Comparison of ENCODE assay signal across 22 mouse cellular contexts in genomic region chr17:56387612-56388011, GRCm38 (mm10).
DNase-seq lines count a peak whose midpoint lies in the region; ATAC-seq and TF ChIP-seq lines count a peak whose summit lies in the region.
"Had no signal": no experiment of that assay in that cellular context is flagged by ENCODE, and none has a peak within 500 bp of the region (broad histone marks: within the 10 kb centered on the region; RNA-seq: fewer than 3 reads in every experiment).

No protein-coding gene starts in this region.

- DNase-seq in layer of hippocampus, adult 2 months (ENCODE audit: low spot score in 2 of 2) = no peak
- no peak for DNase-seq in layer of hippocampus, adult 9-11 months
- peak; percentile 74 to 76 for DNase-seq in cerebellum, adult 18-20 months
- DNase-seq in cerebellum, postnatal 14 days = peak; percentile 74 to 84
- DNase-seq in lung, adult 2 months = no peak
- no peak for DNase-seq in adrenal gland, postnatal 10 days
- DNase-seq: adrenal gland, postnatal 25 days; gastrocnemius, postnatal 25 days; heart, adult 18-20 months; heart, postnatal 10 days; layer of hippocampus, postnatal 36 days; liver; thymus, adult 18-20 months; thymus, postnatal 36 days had no signal

- H3K4me3 ChIP-seq in hindbrain, embryonic 13.5 days = no peak overlapping the region
- no peak overlapping the region for H3K4me3 ChIP-seq in hindbrain, embryonic 12.5 days
- no peak overlapping the region for H3K4me3 ChIP-seq in layer of hippocampus, adult 2 months
- no peak overlapping the region for H3K4me3 ChIP-seq in lung, adult 2 months (replicated peaks; ENCODE audit: extremely low read depth, low read depth, low read length)
- H3K4me3 ChIP-seq: embryonic facial prominence, embryonic 12.5 days; heart, embryonic 12.5 days; hindbrain, embryonic 10.5 days; liver, embryonic 15.5 days had no signal

- peaks cover 18% of the 10 kb centered on the region for H3K4me1 ChIP-seq in hindbrain, embryonic 13.5 days (replicated peaks)
- peaks cover 7% of the 10 kb centered on the region; the same call in 1 of the 2 replicates for H3K4me1 ChIP-seq in hindbrain, embryonic 12.5 days
- H3K4me1 ChIP-seq in lung, adult 2 months (ENCODE audit: control insufficient read depth, insufficient read depth, low read length) = no peaks in the 10 kb centered on the region
- H3K4me1 ChIP-seq: embryonic facial prominence, embryonic 12.5 days; heart, embryonic 12.5 days had no signal

- peaks cover 95% of the 10 kb centered on the region for H3K36me3 ChIP-seq in hindbrain, embryonic 13.5 days
- H3K36me3 ChIP-seq in hindbrain, embryonic 12.5 days = peaks cover 92% of the 10 kb centered on the region

- 86% methylated on average over 6 of the region's 6 CpGs for WGBS in hindbrain, embryonic 13.5 days
- WGBS in hindbrain, embryonic 12.5 days = 94% methylated on average over 6 of the region's 6 CpGs
- 79% methylated on average over 6 of the region's 6 CpGs for WGBS in lung, adult 2 months

- ATAC-seq in hindbrain, embryonic 13.5 days (ENCODE audit: low FRiP score) = no peak
- no peak for ATAC-seq in hindbrain, embryonic 12.5 days (ENCODE audit: low FRiP score)
- ATAC-seq: intestine, postnatal 0 days had no signal

- 0 out of 2 replicates have a peak overlapping the region, but pooled peaks have one; percentile 13 for H3K27ac ChIP-seq in hindbrain, embryonic 13.5 days
- H3K27ac ChIP-seq in hindbrain, embryonic 12.5 days = no peak overlapping the region
- H3K27ac ChIP-seq in layer of hippocampus, adult 2 months = peak overlapping the region; percentile 14; the same call in 1 of the 2 replicates
- H3K27ac ChIP-seq: embryonic facial prominence, embryonic 12.5 days; hindbrain, embryonic 10.5 days; liver, embryonic 15.5 days had no signal

- TF ChIP-seq CTCF in layer of hippocampus, adult 2 months (conservative IDR thresholded peaks at IDR 0.05) = no peak
- TF ChIP-seq CTCF in lung, adult 2 months (IDR thresholded peaks at IDR 0.05; ENCODE audit: insufficient read depth, low read length) = no peak

- H3K4me2 ChIP-seq in hindbrain, embryonic 13.5 days = no peak overlapping the region
- H3K4me2 ChIP-seq in hindbrain, embryonic 12.5 days (replicated peaks) = no peak overlapping the region
- H3K4me2 ChIP-seq: embryonic facial prominence, embryonic 12.5 days; heart, embryonic 12.5 days; liver, embryonic 15.5 days; midbrain, embryonic 11.5 days had no signal

- no peaks in the 10 kb centered on the region for H3K9me3 ChIP-seq in hindbrain, embryonic 13.5 days
- no peaks in the 10 kb centered on the region for H3K9me3 ChIP-seq in hindbrain, embryonic 12.5 days (replicated peaks)
- H3K9me3 ChIP-seq: embryonic facial prominence, embryonic 12.5 days; heart, embryonic 12.5 days; hindbrain, embryonic 10.5 days; liver, embryonic 15.5 days had no signal

- H3K9ac ChIP-seq in hindbrain, embryonic 13.5 days = no peak overlapping the region
- no peak overlapping the region for H3K9ac ChIP-seq in hindbrain, embryonic 12.5 days
- H3K9ac ChIP-seq: embryonic facial prominence, embryonic 12.5 days; heart, embryonic 12.5 days; liver, embryonic 15.5 days had no signal

- no peaks in the 10 kb centered on the region for H3K27me3 ChIP-seq in hindbrain, embryonic 13.5 days
- no peaks in the 10 kb centered on the region for H3K27me3 ChIP-seq in hindbrain, embryonic 12.5 days
- H3K27me3 ChIP-seq: embryonic facial prominence, embryonic 12.5 days; heart, embryonic 12.5 days; liver, embryonic 15.5 days had no signal

- TF ChIP-seq POLR2A in lung, adult 2 months (IDR thresholded peaks at IDR 0.05; ENCODE audit: borderline replicate concordance, extremely low read depth, low read depth, low read length) = no peak

Comparison
In these comparisons a context has a peak if more than half of its experiments do, and no peak if none do; other contexts are left out.
1. DNase-seq: peak in cerebellum, adult 18-20 months (2 of 2) and cerebellum, postnatal 14 days (2 of 2); none in layer of hippocampus, adult 2 months (0 of 2), layer of hippocampus, adult 9-11 months (single experiment), lung, adult 2 months (single experiment) and adrenal gland, postnatal 10 days (single experiment).